Mouse (Mus musculus) thymus, adult 18-20 months (tissue): ENCODE data around the gene Ksr1.

ENCODE experiments used
- DNase-seq, 2 experiments: peaks; one replicate each; pipeline ENCODE4 v3.0.0; 2022; ENCODE audit warnings: mixed read lengths in 2 of 2

Ksr1 gene

DNA sequence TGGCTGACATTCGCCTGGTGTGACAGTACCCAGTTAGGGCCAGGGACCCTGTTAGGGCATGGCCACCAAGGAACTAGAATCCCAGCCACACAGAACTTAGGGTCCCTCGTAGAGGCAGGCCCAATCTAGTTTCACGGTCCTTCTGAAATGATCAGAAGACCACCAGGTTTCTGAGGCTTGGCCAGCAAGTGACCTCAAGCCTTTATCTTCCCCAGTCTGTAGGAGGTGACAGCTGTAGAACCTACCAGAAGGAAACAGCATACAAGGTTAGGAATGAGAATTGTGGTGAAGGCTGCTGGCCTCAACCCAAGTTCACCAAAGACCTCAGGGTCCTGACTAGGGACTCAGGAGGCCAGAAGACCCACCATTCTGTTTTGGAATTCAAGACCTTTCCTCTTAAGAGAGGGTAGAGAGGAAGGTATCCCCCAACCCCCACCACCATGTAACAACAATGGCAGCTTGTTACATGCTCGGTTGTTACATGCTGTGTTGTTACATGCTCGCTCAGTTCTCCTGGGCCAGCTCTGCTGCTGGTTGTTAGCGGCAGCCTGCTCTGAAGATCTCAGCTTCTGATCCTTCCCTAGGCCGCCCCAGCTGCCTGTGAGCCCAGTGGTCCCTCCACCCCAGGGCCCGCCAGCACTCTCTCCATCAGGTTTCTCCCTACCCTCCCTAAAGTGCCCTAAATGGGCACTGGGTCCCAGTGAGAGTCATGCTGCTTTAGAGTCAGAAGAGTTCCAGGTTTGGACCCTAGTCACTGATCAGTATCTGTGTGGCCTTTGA is 169.3 kb downstream of the Ksr1 start:
- DNase-seq: no peak

DNA sequence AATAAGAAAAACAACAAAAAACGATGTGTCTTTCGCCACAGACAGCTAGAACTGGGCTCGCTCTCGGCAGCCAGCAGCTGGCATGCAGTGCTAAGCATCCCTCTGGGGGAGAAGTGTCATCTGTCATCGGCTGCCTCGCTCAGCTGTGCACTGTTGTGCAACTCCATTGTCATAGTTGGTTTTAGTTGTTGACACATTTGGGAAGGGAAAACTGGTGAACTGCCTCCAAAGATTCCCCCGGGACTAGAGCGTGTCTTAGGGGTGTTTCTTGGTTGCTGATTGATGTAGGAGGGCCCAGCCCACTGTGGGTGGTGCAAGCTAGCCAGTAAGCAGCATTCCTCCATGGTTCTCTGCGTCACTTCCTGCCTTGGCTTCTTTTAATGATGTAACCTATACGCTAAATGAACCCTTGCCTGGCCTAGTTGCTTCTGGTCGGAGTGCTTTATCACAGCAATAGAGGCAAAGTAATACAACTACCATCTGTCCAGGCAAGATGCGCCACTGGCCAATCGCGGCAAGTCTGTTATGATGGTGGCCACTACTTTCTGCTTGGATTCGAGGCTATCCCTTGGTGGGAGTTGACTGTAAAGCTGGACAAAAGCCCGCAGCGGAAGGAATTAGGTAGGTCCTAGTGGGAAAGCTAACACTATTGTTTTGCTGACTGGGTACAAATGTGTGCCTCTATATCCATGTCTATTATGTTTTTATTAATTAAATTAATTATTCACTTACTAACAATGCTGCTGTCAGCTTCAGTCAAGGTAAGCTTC is 172.6 kb downstream of the Ksr1 start:
- DNase-seq: no peak

DNA sequence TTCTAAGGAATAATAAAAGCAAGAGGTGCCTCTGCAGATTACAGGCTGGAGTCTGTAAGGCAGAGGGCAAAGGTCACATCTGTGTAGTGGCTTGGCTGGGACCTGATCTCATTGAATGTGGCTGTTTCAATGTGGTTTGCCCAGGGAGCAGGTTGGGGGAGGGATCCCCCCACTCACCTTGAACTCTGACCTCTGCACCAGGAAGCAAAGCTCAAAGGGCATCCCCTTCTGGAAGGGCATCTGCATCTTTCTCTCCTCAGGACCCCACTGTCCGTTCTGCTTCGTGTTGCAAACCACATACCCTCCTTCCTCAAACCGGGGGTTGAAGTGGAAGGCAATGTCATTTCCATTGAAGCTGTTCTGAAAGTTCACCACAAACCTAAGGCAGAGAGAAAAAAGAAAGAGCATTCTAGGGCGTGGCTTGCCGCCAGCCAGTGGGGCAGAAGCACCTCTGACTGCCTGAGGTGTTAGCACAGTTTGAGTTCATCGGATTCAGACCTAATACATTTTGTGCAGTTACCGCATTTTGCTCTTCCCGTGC is 173.3 kb downstream of the Ksr1 start:
- DNase-seq: no peak

DNA sequence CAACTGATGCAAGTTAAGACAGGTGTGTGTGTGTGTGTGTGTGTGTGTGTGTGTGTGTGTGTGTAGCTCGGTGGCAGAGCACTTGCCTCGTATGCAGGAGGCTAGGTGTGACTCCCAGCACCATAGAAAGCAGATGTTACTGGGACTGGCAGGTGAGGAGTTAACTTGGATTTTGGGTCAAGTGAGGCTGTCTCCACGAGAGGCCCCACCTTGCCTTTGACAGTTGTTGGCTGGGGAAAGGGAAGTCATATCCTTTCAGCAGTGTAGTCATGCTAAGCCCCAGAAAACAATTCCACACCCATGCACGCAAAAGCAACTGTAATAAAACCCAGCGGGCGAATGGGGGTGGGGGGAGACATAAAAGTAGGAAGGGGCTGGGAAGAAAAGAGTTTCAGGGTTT is 173.9 kb downstream of the Ksr1 start:
- DNase-seq: no peak

DNA sequence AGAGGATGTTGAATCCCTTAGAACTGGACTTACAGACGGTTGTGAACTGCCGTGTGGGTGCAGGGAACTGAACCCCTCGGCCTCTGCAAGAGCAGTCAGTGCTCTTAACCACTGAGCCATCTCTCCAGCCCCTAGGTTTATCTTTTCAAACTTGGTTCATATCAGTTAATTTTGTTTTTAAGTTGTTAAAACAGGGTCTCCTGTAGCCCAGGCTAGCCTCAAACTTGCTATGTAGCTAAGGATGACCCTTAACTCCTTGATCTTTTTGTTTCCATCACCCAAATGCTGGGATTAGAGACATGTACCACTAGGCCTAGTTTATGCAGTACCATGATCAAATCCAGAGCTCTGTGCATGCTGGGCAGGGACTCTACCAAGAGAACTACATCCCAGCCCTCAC is 174.5 kb downstream of the Ksr1 start:
- no peak for DNase-seq

DNA sequence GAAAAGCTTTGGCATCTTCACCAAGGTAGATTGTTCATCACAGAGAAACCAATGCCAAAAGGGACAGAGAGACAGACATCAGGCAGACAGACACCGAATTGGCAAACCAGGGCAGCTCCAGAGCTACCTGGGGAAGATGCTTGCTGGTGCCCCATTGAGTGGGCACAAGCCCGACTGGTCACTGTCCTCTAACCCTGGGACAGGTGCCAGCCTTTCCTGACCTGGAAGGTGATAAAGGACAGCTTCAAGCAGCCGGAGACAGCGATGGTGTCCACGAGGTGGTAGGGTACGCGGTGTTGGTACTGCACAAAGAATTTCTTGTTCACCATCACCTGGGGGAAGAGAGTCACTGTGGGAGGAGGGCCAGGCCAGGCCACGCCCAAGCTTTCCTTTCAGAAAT is 175.1 kb downstream of the Ksr1 start:
- DNase-seq: no peak

DNA sequence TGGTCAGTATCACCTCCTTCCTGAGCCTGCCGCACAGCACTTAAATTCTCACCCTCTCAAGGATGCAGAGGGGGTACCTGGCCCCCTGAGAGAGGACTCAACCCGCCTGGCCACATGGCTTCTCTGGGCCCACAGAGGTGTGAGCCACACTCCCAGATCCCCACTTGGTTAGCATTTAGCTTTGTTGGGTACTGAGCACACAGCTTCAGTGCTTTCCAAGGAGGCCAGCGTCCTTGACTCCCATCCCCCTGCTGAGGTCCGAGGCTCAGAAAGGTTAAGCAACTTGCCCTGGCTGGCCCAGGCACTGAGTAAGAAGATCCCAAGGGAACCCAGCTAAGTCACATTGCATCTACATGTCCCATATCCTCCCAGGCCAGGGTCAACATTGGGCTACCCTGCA is 178.1 kb downstream of the Ksr1 start:
- no peak for DNase-seq

DNA sequence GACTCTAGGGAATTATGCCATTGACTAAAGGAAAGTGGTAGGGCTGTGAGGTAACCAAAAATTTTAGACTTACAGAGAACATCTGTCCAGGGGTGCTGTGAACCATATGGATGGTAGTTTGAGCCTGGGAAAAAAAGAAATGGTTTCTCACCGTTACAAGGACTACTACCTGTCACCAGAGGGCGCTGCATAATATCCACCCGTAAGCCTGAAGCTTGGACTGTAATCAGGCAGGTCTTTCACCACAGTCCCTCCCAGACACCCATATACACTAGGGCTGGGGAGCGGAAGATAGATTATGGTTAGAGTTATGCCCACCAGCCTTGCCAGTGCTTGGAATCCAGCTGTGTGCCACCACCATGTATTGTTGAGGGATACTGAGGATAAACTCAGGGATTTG is 178.8 kb downstream of the Ksr1 start:
- DNase-seq: no peak
